Mouse (Mus musculus): Measurements from ENCODE around the gene 4933407L21Rik.

Gene 4933407L21Rik

DNA sequence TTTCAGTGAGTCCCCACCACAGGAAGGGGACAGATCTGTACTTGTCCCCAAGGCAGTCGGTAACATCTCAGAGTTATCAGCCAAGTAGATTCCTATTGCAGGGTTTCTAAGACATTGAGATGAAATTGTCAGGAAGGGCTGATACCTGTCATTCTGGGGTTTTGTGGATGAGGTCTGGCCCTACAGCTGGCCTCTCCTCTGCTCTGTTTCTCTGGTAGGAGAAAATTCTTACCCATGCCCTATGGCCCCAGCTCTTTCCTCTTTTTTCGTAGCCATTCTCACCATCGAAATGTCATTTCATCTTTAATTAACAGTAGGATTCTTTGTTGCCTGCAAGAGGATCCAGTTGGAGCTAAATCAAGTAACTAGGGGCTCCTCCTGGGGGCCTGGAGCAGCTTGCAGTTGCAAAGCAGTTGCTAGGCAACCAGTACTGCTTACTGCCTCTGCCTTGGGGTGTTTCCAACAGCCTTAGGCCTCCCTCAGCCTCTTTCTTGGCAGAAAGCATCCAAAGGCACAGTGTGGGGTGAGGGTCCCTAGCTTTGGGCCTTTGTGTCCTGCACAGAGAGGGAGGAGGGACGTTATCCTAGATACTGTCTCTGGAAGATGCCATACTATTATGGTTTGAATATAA lies at the start of gene 4933407L21Rik:
Gene 4933407L21Rik, plus strand, starts transcription at position 427 of the 631 bp plus-strand sequence.
- no peak for DNase-seq (ENCODE audit: low read depth, low spot score)
- Histone ChIP-seq H3K36me3 (ENCODE audit: control insufficient read depth, insufficient read depth, low read length, poor library complexity, severe bottlenecking) (no peaks in the 10 kb centered on the region), H3K27me3 (ENCODE audit: control insufficient read depth, insufficient read depth, low read length, poor library complexity, severe bottlenecking) (no peaks in the 10 kb centered on the region)

DNA sequence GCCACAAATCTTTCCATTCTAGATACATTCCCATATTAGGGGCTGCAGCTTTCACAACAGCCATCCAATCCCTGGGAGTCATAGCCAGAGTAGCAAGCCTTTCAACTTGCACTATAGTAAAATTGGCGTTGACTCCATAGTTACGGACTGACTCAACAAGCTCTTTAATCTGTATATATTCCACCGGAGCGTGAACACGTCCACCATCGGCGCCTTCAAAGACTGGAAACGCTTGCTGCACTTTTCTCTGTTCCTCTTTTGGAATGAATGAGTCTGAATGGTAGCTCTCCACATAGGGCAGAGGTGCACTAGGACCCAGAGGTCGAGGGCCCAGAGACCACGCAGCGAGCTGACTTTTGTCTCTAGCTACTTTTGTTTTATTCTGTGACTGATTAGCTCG lies 46.3 kb upstream of the 4933407L21Rik start:
- DNase-seq (ENCODE audit: low read depth, low spot score): no peak
- Histone ChIP-seq H3K36me3 (ENCODE audit: control insufficient read depth, insufficient read depth, low read length, poor library complexity, severe bottlenecking) (no peaks in the 10 kb centered on the region), H3K27me3 (ENCODE audit: control insufficient read depth, insufficient read depth, low read length, poor library complexity, severe bottlenecking) (no peaks in the 10 kb centered on the region)

DNA sequence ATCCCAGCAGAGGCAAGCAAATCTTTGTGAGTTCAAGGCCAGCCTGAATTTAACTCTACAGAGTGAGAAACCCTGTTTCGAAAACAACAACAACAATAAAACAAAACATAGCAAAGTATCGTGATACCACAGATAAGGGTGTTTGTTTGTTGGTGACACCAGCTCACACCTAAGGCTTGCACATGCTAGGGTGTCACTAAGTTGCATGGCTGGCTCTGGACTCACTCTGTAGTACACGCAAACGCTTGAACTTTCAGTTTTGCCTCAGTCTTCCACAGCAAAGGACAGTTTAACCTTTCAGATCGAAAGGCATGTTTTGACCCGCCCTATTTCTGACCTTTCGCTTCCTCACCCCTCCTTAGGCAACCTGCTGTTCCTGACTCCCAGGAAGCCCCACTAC lies 41.1 kb upstream of the 4933407L21Rik start:
- Histone ChIP-seq H3K27me3 (ENCODE audit: control insufficient read depth, insufficient read depth, low read length, poor library complexity, severe bottlenecking) (no peaks in the 10 kb centered on the region), H3K36me3 (ENCODE audit: control insufficient read depth, insufficient read depth, low read length, poor library complexity, severe bottlenecking) (no peaks in the 10 kb centered on the region)
- no peak for DNase-seq (ENCODE audit: low read depth, low spot score)

DNA sequence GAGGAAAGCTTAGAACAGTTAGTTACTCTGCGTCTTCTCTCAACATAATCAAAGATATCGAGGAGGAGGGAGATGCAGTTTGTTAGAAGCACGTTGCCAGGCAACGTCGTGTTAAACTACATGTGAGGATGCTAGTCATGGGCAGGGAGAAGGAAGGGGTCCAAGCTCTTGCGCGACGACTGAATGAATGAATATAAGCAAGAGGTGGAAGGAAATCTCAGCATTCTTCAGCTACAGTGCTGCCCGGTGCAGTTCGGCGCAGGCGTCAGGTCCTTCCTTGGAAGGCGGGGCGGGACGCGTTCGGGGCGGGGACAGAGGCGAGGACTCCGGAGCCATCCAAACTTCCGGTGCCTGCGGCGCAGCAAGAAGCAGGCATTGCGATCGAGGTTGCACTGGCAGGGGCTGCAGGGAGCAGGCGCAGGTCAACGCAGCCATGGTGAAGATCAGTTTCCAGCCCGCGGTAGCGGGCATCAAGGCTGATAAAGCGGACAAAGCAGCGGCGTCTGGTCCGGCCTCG lies 34.0 kb upstream of the 4933407L21Rik start, which contains the start of gene Itm2c:
Gene Itm2c, plus strand, starts transcription at position 51 of the 517 bp plus-strand sequence.
- peak; percentile 51 for DNase-seq (ENCODE audit: low read depth, low spot score)
- Histone ChIP-seq H3K36me3 (ENCODE audit: control insufficient read depth, insufficient read depth, low read length, poor library complexity, severe bottlenecking) (no peaks in the 10 kb centered on the region), H3K27me3 (ENCODE audit: control insufficient read depth, insufficient read depth, low read length, poor library complexity, severe bottlenecking) (no peaks in the 10 kb centered on the region)

DNA sequence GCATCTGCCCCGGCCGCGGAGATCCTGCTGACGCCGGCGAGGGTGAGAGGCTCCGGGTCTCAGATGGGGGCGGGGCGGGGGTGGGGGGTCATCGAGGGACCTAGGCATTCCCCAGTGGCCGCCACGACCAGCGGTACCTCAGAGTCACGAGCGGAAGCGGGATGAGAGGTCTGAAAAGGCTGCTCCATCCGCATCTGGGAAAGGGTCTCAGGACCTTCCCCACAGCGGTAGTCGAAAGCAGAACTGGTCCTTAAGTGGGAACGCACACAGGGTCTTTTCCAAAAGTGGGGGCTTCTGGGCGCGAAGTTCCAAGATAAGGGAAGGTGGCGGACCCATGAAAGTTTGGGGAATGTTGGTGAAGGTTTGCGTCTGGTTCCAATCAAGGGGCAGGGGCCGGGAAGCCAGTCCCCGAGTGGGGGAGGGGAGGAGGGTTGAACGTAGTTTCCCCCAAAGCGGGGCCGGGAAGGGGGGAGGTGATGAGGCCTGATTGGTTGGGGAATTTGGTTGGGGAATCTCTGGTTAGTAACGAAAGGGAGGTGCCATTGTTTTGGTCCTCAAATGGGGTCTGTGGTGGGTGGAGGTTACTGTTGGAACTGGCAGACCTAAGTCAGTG lies 33.4 kb upstream of the 4933407L21Rik start:
- DNase-seq (ENCODE audit: low read depth, low spot score): peak; percentile 22
- H3K36me3 ChIP-seq (ENCODE audit: control insufficient read depth, insufficient read depth, low read length, poor library complexity, severe bottlenecking): no peaks in the 10 kb centered on the region
- H3K27me3 ChIP-seq (ENCODE audit: control insufficient read depth, insufficient read depth, low read length, poor library complexity, severe bottlenecking): no peaks in the 10 kb centered on the region

DNA sequence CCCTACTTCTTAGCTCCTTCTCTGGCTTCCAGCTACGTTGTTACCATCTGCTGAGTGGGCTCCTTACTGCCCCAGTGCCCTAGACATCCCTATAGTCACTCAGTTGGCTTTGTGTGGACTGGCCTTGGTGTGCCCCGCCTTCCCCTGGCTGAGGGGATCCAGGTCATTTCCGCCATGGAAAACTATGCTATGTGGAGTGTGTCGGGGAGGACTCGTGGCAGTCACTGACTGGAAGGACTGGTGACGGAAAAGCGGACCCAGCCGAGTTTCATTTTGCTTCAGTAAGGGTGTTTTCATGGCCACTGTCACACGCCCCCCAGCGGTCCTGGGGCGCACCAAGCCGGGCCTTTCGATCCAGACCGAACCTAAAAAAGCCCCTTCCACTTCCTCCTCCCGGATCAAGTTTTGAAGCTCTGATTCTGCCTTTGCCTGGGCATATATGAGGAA lies 32.9 kb upstream of the 4933407L21Rik start:
- Histone ChIP-seq H3K27me3 (ENCODE audit: control insufficient read depth, insufficient read depth, low read length, poor library complexity, severe bottlenecking) (no peaks in the 10 kb centered on the region), H3K36me3 (ENCODE audit: control insufficient read depth, insufficient read depth, low read length, poor library complexity, severe bottlenecking) (no peaks in the 10 kb centered on the region)
- DNase-seq (ENCODE audit: low read depth, low spot score): peak; percentile 82

DNA sequence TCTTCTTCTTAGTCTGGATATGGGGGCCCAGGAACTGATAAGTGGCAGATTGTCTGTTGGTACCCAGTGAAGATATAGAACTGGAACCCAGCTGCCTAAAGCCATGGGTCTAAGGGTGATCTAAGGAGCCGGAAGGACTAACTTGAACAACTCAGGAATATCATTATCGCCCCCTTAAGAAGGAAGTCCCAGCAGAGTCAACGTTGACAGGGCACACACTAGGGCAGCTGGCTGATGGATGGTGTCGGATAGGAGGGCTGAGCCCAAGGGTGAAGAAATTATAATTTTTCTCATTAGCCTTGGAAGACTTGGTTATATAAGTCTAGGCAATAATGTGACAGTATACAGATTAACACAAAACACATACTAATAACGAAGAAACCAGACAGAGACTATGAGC lies 32.2 kb upstream of the 4933407L21Rik start:
- DNase-seq (ENCODE audit: low read depth, low spot score): no peak
- Histone ChIP-seq H3K36me3 (ENCODE audit: control insufficient read depth, insufficient read depth, low read length, poor library complexity, severe bottlenecking) (no peaks in the 10 kb centered on the region), H3K27me3 (ENCODE audit: control insufficient read depth, insufficient read depth, low read length, poor library complexity, severe bottlenecking) (no peaks in the 10 kb centered on the region)

DNA sequence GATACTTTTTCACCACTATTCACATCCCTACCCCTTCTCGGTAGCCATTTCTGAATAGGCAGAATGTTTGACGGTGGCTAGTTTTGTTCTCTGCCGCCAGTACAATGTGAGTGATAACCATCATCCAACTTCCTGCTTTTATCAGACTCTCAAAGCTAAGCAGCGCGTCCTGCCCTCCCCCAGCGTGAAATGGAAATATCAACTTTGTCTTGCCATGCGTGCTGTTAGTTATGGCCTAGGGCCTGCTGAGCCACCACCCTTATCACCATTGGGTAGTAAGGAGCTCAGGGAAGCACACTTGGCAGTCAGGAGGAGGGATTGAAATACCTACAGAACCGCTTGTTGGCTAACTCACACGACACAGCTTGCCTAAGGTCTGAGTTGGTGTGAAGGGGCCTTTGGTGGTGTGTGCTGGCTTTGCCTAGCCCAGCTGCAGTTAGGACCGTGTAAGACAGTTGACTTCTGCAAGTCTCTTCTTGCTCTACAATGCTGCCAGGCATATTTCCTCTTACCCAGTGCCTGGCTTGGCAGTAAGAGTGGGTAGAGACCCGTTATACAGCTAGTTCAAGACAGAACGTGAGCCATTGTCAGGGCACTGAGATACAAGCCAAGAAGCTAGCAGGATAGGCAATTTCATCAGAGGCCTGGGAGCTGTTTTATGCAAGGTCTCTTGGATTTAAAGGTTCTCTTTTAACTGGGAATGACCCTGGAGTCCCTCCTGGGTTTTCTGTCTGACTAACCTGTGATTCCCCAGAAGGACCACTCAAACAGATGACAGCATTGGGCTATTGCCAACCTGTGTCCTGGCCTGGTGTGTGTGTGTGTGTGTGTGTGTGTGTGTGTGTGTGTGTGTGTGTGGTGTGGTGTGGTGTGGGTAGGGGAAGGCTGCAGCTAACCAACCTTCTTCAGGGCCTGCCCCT lies 31.2 kb upstream of the 4933407L21Rik start:
- no peaks in the 10 kb centered on the region for H3K36me3 ChIP-seq (ENCODE audit: control insufficient read depth, insufficient read depth, low read length, poor library complexity, severe bottlenecking)
- peak; percentile 38 for DNase-seq (ENCODE audit: low read depth, low spot score)
- no peaks in the 10 kb centered on the region for H3K27me3 ChIP-seq (ENCODE audit: control insufficient read depth, insufficient read depth, low read length, poor library complexity, severe bottlenecking)

DNA sequence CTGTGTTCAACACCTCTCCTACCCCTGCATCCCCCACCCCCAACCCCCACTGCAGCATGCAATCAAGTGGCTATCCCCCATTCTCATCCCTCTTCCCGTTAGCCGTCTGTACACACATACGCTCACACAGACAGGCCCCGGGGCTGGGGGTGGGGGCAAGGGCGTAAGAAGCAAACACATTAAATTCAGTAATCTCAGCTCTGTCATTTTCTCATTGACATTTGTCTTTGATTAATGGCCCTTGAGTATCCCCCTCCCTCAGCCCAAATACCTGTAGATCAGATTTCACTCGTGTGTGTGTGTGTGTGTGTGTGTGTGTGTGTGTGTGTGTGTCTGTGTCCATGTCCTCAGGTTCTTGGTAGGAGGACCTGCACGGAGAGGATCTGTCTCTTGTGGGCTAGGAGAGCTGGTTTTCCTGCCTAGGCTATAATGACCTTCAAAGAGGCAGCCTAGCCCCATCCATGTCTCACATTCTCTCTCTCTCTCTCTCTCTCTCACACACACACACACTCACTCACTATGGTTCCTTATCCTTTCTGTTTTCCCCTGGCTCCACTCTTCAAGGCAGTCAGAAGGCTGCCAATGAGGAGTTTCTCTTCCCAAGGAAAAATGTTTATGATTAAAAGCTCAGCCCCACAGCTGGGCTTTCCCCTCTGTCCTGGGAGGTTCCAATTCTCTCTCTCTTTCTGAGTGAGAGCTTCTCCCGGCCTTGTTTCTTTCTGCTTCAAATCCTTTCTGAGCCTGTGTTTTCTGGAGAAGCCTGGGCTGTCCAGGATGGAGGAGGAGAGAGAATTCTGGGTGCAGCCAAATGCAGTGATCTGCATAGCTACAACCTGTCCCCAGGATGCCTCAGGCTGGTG lies 30.2 kb upstream of the 4933407L21Rik start:
- Histone ChIP-seq H3K27me3 (ENCODE audit: control insufficient read depth, insufficient read depth, low read length, poor library complexity, severe bottlenecking) (no peaks in the 10 kb centered on the region), H3K36me3 (ENCODE audit: control insufficient read depth, insufficient read depth, low read length, poor library complexity, severe bottlenecking) (no peaks in the 10 kb centered on the region)
- DNase-seq (ENCODE audit: low read depth, low spot score): no peak

DNA sequence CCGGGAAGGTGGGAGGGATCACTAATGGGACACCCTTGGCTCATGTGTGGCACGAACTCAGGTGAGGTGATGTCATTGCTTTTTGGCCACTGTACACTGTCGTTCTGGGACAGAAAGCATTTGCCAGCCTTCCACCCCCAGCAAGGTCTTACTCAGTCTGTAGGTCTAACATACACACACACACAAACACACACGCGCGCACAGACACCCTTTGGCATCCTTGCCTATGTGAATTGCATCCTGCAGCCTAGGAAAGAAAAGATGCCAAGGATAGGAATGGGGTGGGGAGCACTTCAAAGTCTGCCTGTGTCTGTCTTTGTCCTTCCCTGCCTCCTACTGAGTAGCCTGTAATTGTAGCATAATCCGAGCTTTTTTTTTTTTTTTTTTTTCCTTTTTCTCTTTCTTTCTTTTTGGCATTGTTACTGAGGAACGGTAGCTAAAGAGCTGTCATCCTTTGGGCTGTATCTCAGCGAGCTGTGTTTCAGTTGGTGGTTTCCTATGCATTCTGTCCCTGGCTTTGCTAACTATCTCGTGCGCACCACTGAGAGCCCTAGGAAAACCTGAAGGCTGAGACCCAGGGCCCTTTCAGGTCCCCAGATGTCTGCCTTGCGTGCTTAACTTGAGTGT lies 29.4 kb upstream of the 4933407L21Rik start:
- DNase-seq (ENCODE audit: low read depth, low spot score): no peak
- no peaks in the 10 kb centered on the region for H3K36me3 ChIP-seq (ENCODE audit: control insufficient read depth, insufficient read depth, low read length, poor library complexity, severe bottlenecking)
- no peaks in the 10 kb centered on the region for H3K27me3 ChIP-seq (ENCODE audit: control insufficient read depth, insufficient read depth, low read length, poor library complexity, severe bottlenecking)

DNA sequence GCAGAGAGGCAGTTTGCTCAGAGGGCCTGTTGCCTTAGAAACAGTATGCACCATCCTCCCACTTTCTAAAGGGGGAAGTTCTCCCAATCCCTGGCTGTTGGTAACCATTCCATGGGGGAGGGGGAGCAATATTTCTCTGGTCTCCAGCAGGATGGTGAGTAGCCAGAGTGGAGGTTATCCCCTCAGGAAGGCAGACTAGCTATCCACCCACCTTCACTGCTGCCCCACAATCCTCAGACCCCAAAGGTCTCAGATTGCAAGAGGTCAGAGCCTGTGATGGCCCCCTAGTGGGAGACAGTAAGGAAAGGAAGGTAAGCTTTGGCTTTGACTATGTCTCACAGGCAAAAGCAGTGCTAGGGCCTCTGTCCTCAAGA lies 28.9 kb upstream of the 4933407L21Rik start:
- Histone ChIP-seq H3K36me3 (ENCODE audit: control insufficient read depth, insufficient read depth, low read length, poor library complexity, severe bottlenecking) (no peaks in the 10 kb centered on the region), H3K27me3 (ENCODE audit: control insufficient read depth, insufficient read depth, low read length, poor library complexity, severe bottlenecking) (no peaks in the 10 kb centered on the region)
- DNase-seq (ENCODE audit: low read depth, low spot score): no peak

DNA sequence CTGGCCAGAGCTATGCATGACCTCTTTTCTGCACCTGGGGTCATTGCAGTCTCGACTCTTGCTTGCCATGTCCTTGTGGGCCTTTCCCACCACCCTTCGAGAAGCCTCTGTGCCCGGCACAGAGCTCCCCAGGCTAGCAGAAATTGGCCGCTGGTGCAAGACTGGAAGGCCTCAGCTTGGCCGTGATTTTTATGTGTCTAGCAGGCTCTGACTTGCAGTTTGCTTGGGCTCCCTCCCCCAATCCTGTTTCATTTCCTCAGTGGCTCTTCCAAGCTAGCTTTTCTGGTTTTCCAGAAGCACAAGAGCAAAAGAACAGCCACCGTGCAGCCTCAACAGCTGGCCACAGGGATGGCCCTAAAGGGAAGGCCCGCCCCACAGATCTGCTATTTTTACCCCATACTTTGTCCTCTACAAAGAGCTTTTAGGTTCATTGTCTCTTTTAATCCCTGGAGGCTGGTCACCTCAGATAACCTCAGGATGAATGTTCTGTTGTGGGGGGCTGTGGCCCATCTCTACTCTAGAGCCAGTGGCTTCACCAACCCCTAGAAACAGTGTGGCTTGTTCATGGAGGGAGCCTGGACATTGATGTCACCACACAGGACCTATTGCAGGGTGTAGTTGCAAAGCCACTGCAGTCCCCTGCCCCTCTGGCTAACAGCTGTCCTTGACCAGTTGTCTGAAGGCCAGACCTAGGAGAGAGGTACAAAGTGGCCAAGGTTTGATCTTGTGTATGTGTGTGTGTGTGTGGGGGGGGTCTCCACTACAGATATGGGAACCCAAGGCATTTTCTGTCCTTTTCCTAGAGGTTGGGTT lies 27.6 kb upstream of the 4933407L21Rik start:
- no peaks in the 10 kb centered on the region for H3K36me3 ChIP-seq (ENCODE audit: control insufficient read depth, insufficient read depth, low read length, poor library complexity, severe bottlenecking)
- DNase-seq (ENCODE audit: low read depth, low spot score): no peak
- no peaks in the 10 kb centered on the region for H3K27me3 ChIP-seq (ENCODE audit: control insufficient read depth, insufficient read depth, low read length, poor library complexity, severe bottlenecking)

DNA sequence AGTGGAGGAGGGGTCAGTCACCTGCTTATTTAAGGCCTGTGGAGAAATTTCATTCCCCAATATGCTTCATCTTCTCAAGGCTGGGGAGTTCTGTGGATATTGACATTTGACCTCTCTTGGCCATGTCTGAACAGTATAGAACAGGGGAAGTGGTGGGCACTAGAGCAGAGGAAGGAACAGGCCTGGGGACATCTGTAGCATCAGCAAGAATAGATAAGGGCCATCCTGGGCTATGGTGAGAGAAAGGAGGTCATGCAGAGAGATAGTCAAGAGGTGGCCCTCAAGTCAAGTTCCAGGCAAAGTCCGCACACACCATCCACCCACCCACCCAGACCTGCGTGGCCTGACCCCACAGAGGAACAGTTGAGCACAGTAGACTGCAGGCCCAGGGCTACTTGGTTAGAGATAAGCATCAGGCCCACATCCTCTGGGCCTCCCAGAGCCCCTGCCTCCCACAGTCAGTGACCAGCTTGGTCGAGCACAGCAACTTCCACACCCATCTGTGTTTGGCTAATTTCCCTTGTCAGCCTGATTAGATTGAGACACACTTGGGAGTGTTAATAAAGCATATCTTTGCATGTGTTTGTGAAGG lies 26.7 kb upstream of the 4933407L21Rik start:
- Histone ChIP-seq H3K36me3 (ENCODE audit: control insufficient read depth, insufficient read depth, low read length, poor library complexity, severe bottlenecking) (no peaks in the 10 kb centered on the region), H3K27me3 (ENCODE audit: control insufficient read depth, insufficient read depth, low read length, poor library complexity, severe bottlenecking) (no peaks in the 10 kb centered on the region)
- no peak for DNase-seq (ENCODE audit: low read depth, low spot score)
